Mouse (Mus musculus): ENCODE results near the gene Tmx1. TPM values are rescaled to one million over a fixed set of nuclear protein-coding genes. Genes with fewer than 3 reads are reported as not detected.

The Tmx1 gene
- polyA plus RNA-seq, 1 experiment: 13.2 TPM

DNA sequence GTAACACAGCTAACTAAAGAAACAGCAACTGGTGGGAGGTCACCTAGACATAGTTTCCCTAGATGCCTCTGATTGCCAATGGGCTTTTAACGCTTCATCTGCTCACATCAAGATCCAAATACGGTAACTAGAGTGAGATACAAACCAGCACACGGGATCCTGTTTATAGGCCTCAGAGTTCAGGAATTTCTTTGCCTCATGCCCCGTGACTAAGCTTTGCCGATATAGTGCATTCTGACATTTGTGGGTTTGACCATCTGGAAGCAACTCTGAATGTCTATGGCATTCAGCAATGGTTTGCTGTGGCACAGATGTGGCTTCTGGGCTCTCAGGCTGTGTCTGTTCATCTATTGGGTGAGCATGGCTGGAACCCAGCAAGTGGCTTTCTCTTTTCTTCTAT lies 59.1 kb downstream of the Tmx1 start:
- TF ChIP-seq CTCF (conservative IDR thresholded peaks at IDR 0.05; ENCODE audit: insufficient read depth, insufficient read length, low read depth, low read length) (no peak), POLR2A (IDR thresholded peaks at IDR 0.05; ENCODE audit: low read depth, low read length) (no peak)

GRCm38 (mm10) chr12:70512431-70512830 lies 59.5 kb downstream of the Tmx1 start:
- no peak for DNase-seq
- Histone ChIP-seq H3K4me1 (ENCODE audit: control insufficient read depth, insufficient read depth, low read length) (no peaks in the 10 kb centered on the region), H3K4me3 (ENCODE audit: insufficient read depth, low read depth, low read length) (no peak overlapping the region), H3K27me3 (replicated peaks; ENCODE audit: control insufficient read depth, insufficient read depth, low read length) (no peaks in the 10 kb centered on the region), H3K27ac (ENCODE audit: insufficient read depth, low read depth, low read length) (no peak overlapping the region), H3K36me3 (ENCODE audit: control insufficient read depth, insufficient read depth, low read length) (no peaks in the 10 kb centered on the region)
- TF ChIP-seq CTCF (conservative IDR thresholded peaks at IDR 0.05; ENCODE audit: insufficient read depth, insufficient read length, low read depth, low read length): 0 out of 2 replicates have a peak, but pooled peaks have one; percentile 13
- TF ChIP-seq POLR2A (IDR thresholded peaks at IDR 0.05; ENCODE audit: low read depth, low read length): no peak
- WGBS: 96% methylated on average over 2 of the region's 2 CpGs

More for the DNA sequence above, 59.1 kb downstream of the Tmx1 start:
- 88% methylated on average over 5 of the region's 5 CpGs for WGBS
- Histone ChIP-seq H3K36me3 (ENCODE audit: control insufficient read depth, insufficient read depth, low read length) (no peaks in the 10 kb centered on the region), H3K27me3 (replicated peaks; ENCODE audit: control insufficient read depth, insufficient read depth, low read length) (no peaks in the 10 kb centered on the region), H3K27ac (ENCODE audit: insufficient read depth, low read depth, low read length) (no peak overlapping the region), H3K4me3 (ENCODE audit: insufficient read depth, low read depth, low read length) (no peak overlapping the region), H3K4me1 (ENCODE audit: control insufficient read depth, insufficient read depth, low read length) (no peaks in the 10 kb centered on the region)
- no peak for DNase-seq

Other genes starting within 250 kb of the Tmx1 start
- gene Pygl, start 221.6 kb upstream of the Tmx1 start, polyA plus RNA-seq (2012; rRNA removed): 37.4 and 38.5 TPM in 2 replicates
- 0.15 and 0.19 TPM in 2 replicates for gene Trim9, start 105.5 kb upstream of the Tmx1 start, polyA plus RNA-seq (2012; rRNA removed)

Data from kidney, adult 2 months (tissue).